Mouse (Mus musculus) B cell, adult 2 months (primary cell): ENCODE measurements at regions not wholly inside any gene's neighbourhood (a gene's known extent, or its start where the extent isn't known, plus 50 kb on each side); places are given as distances from the start of the nearest gene placed in this dataset.
"Not testable (repeated sequence)": the region's sequence is repeated elsewhere in the genome, so short reads cannot be mapped to it uniquely, and the experiment has no call there.

Experiments used
- DNase-seq, 2 experiments: peaks; one replicate each; pipeline ENCODE4 v3.0.0; 2022

DNA sequence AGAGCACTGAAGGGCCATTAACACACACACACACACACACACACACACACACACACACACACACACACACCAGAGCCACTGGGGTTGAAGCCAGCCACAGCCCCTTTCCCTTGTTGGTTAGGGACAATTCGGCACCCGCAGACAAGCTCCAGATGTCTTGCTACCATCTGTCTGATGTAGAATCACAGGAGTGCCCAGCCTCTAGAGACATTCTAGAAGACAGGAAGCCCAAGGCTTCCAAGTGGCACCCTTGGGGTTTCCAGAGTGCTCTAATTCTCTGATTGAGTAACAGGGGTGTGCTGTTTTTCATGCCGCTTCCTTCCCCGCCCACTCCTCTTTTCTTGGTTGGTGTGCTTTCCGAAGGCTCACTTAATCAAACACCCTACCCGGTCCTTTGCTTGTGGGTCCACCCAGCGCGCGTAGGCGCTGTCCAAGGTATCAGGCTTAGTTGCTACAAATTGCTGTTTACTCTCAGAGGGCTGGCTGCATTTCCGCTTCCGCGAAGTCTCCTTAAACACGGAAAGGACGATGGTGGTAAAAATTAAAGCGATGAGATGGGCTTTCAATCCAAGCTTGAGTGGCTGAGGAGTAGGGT lies 59.5 kb upstream of the Zbtb18 start:
- peak; percentile 64 to 71 for DNase-seq

DNA sequence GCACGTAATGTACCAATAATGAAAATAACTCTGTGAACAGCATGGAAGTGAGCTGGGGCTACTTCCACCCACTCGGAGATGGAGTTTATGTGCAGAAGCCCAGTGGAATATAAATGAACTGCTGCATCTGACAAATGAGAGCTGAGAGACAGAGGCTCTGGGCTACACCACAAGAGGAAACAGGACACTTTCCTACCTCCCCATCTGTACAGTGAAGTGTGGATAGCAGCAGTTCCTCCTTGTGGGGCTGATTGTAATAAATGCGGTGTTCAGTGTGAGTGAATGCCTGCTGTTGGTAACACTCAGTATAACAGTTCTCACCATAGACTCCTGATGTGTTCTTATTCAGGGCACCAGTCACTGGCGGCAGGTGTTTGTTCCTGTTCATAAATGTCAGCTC lies 60.0 kb upstream of the Zbtb18 start:
- DNase-seq, result peak in 1 of 2 experiments; percentile 7

DNA sequence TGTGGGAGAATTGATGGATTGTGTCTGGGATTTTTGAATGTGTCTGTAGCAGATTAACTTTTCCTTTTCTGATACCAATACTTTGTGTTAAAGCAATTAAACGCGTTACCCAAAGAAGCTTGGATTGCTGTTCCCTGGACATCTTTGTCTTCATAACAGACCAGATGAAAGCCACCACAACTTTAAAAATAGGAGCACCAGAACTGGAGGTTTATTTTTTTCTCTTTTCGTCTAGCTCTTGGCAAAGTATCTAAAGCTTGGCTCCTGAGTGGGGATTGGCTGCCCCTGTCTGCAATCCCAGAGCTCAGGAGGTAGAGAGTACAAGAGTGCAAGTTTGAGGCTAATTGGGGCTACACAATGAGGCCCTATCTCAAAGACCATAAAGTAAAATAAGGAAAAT lies 64.0 kb upstream of the Zbtb18 start:
- DNase-seq, result no peak

DNA sequence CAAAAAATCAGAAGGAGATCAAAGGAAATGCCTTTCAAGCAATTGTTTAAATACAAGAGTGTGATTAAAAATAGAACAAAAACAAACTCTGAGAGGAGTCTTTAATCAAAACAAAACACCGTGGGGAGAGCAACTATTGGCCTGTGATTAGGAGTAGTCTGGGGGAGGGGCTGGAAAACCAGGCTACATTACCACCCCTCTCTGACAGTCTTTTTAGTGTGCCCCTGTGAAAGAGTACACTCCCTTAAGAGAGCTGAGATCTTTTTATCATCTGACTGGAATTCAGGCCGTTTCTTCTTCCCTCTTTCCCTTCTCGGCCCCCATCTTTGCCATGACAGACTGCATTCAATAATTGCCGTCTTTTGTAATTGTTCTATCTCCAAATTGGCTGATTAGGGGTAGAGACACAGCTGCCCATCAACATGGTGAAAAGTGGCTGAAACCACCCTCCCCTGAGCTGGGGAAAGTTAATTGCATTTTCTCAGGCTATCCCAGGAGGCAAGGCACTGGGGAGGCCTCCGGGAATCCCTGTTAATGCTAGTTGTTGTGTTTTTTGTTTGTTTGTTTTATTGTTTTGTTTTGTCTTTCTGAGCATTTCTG lies 68.8 kb upstream of the Zbtb18 start:
- DNase-seq, result no peak

DNA sequence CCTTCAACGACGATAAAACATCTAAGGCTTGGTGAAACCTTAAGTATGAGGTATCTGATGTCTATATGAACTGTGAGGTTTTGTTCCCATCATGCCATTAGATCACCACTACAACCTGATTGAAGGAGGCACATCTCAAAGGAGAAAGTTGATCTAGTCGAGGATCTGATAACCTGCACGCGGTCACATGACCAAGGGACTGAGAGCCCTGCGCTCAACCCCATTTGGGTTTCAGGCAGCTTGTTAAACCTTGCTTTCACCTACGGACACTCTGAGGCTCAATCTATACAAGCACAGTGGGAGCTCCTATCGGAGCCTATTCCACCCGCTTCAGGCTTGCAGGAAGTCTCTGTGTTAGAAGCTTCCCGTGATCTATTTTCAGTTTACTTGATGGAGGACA lies 70.1 kb upstream of the Zbtb18 start:
- DNase-seq, result no peak

DNA sequence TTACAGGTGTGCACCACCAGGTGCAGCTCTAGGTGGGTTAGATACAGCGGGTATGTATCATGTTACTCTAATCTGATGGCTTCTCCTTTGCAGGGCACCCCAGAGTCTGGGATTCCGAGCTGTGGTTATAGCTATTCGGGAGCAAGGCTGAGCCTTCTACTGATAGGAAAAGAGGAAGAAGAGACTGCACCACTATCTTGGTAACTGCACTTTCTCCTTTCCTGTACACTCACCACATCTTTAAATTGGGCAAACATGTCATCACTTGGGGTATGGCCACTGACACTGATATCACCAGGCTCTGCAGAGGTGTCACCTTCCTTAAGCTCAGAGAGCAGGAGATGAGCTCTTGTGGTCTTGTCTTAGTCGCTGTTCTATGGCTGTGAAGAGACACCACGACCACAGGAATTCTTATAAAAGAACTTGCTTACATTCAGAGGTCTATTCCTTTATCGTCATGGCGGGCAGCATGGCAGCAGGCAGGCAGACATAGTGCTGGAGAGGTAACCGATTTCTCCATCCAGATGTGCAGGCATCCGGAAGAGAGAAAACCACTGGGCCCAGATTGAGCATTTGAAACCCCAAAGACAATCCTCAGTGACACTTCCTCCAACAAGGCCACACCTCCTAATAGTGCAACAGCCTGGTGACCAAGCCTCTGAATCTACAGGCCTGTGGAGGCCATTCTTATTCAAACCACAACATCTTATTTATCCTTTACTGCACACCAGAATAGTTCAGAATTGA lies 74.1 kb upstream of the Zbtb18 start:
- DNase-seq, result no peak

DNA sequence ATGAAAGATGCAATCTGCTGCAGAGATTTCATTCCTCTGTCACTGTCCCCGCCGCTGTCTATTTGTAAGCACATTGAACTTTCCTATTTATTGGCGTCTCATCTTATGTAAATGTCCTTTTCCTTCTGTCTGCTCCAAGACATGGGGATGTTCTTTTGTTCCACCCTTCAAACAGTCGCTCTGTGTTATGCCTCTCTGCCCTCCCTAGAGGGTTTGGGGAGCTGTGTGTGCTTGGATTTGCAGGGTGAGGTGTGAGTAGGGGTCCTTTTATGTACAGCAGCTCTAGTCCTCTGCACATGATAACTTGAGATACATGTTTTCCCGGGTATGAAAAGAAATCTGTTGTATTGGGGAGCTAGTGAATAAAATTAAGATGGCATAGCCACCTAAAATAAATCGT lies 75.2 kb upstream of the Zbtb18 start:
- DNase-seq, result no peak

DNA sequence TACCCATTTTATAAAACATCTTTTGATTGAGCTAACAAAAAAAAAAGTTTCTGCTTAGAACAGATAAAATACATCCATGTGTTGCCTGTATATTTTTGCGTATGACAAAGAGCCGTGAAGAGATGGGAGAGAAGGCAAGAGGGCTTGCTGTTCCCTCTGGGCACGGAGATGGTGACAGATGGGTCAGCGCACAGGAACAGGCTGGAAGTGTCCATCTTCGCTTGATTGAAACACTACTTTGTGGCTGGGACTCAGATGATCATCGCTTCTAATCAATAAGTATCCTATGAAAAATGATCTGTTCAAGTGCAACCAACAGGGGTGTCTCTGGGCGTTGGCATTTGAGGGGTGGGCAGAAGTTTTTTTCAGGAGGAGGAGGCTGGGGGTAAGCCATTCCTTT lies 75.7 kb upstream of the Zbtb18 start:
- no peak for DNase-seq

DNA sequence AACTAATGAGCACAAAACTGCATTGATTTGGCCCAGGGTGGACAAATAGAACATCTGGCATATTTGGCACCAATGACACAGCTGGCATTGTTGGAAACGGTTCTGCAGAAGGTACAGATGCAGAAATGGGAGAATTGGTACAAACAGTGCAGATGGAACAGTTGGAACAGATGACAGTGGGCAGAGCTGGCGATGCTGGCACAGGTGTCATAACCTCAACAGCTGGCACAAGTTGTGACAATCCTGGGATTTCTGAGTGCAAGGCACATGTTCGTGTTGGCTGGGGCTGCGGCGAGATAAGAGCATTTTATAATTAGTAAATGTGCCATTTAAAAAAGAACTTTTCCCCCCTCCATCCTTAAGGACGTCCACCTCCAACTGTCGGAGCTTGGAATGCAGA lies 77.8 kb upstream of the Zbtb18 start:
- no peak for DNase-seq

DNA sequence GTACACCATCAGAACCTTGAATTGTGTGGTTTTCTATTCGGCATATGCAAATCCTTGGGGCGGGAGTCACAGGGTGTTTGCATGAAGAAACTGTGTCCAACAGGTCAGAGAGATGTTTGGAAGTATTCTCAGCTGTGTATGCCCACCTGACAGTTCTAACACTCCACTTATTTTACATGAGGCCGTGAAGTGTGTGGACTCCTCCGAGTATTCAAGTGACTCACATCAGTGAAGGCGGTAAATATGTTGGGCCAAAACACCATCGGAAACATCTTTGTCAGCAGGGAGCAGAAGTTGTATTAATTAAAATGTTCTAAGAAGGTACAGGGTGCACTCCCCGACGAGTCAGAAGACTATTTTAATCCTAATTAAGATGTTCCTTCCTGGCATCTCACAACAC lies 79.8 kb upstream of the Zbtb18 start:
- DNase-seq, result no peak

DNA sequence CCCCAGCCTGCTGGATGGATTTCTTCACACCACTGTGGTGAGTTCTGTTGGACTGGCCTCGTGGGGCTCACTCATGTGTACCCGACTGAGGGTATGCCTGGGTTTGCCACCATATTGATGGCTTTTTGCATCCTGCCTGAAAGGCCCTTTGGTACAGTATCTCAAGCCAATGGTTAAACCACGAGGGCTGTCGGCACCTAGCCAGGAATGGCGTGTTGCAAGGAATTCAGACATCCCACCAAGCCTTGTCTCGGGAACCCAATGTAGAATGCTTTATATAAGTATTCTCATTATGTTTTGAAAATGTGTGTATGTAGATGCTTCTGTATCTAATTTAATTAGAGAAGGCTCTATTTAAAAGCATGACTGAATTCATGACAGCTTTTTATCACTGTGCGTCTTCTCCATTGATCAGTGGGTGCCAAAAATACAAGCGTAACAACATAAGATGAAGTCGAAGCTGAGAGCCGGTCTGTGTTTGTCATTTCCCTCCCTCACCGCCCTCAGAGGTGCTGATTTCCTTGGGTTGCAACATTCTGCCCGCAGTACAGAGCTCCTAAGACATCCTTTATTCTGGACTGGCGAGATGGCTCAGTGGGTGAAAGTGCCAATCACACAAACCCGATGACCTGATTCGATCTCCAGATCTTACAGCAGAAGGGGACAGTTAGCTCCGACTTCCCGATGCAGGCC lies 90.5 kb upstream of the Akt3 start:
- no peak for DNase-seq

DNA sequence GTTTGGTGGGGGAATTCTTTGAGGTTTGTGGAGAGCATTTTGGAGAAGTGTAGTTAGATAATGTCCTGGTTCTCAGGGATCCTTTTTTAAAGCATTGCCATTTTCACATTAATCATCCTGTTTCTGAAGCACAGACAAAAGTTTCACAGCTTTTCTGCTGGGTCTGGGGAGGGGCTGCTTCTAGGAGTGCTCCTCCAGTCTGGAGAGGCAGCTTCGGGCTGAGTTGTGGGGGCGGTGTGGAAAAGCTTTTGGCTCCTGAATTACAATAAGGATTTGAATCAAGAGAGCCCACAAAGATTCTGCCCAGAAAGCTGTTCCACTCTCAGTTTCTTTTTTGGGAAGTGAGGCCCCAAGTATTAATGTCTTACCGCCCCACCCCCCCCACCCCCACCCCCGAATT lies 89.2 kb upstream of the Akt3 start:
- no peak for DNase-seq

DNA sequence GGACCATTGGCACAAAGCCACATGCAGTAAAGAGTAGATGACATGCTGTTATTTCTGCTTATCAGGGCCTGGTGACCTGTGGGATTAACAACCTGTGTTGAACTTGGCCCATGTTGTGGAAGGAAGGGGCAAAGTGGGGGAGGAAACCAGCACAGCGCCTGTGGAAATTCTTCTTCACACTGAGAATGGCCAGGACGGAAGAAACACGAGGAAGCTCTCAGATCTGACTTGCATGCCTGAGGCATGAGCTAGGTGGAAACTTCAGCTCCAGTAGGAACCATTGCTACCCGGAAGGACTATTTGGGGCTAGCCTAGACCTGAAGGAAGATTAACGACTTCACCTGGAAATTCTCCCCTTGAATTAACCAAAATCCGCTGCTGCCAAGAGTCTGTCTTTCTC lies 88.5 kb upstream of the Akt3 start:
- DNase-seq, result no peak

DNA sequence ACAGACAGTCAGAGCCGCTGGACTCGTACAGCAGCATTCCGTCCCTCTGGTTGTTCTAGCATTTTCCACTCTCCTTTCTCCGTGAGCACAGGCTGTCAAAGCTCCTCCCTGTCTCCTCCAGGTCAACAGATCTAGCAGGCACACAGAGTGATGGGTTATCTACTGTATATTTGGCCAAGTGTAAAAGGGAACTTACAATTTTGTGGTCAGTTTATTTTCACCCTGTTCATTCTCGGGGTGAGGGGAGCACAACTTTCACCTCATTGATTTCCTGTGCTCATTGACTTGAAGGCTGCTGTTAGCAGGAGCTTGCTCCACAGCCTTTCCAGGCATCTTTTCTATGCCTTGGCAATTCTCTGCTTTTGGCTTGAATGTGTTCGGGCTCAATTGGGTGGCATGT lies 87.5 kb upstream of the Akt3 start:
- DNase-seq, result peak; percentile 23 to 25

DNA sequence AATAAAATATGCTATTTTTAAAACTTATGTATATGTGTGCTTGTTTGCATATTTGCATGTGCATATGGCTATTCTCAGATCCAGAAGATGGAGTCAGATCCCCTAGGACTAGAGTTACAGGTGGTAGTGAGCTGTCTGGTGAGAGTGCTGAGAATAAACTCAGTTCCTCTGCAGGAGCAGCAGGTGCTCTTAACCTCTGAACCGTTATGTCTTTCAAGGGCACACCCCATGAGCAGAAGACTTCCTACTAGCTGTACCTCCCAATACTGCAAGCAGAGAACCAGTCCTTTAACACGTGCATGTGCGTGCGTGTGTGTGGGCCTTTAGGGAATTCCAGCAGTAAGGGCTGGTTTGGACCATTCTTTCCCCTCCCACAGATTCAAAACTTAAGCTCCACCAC lies 85.9 kb upstream of the Akt3 start:
- DNase-seq, result peak in 1 of 2 experiments; percentile 20

DNA sequence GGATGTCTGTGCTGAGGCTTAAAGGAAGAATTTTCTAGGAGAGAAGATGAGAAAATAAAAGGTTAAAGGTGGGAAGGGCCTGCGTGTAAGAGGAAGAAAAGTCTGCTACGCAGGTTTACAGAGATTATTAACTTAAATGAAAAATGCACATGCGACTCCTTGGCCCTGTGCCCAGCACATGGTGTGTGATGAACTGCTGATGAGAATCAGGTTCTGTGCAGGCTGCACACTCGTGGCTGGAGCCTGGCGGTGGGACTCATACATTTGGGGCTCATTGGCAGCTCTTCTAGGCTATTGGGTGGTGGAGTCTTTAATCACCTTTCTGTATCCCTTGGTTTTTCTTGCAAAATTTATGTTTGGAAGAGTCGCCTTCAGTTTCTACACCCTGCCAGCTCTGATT lies 85.1 kb upstream of the Akt3 start:
- no peak for DNase-seq

DNA sequence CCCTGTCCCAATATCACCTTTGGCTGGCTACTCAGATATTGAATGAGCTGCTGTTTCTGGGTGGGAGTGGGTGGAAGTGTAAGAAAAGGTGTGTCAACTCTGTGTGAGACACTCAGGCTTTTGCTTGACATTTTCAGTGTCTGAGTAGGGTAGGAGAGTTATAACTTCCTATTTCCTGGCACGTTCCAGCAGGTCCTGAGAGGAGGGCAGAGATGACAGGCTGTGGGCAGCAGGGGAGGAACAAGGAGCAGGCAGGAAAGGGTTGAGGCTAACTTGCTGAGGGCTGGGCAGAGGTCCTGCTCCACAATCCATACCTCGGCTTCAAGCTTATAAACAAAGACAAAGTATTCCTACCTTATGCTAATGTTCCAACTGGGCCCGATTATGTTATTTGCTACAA lies 82.2 kb upstream of the Akt3 start:
- no peak for DNase-seq

DNA sequence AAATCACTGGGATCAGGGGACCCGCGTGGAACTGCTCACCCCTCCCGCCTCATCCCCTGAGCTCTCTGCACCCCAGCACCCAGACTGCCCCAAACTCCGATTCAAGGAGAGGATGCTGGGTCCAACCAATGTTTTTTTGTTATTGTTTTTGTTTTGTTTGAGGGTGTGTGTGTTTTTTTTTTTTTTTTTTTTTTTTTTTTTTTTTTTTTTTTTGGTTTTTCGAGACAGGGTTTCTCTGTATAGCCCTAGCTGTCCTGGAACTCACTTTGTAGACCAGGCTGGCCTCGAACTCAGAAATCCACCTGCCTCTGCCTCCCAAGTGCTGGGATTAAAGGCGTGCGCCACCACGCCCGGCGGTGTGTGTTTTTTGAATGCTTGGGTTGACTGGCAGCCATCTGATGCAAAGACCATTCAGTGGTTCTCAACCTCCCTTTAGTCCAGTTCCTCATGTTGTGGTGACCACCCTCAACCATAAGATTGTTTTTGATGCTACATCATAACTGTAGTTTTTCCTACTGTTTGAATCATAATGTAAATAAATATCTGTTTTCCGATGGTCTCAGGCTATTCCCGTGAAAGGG lies 81.3 kb upstream of the Akt3 start:
- DNase-seq, result not testable (repeated sequence)

DNA sequence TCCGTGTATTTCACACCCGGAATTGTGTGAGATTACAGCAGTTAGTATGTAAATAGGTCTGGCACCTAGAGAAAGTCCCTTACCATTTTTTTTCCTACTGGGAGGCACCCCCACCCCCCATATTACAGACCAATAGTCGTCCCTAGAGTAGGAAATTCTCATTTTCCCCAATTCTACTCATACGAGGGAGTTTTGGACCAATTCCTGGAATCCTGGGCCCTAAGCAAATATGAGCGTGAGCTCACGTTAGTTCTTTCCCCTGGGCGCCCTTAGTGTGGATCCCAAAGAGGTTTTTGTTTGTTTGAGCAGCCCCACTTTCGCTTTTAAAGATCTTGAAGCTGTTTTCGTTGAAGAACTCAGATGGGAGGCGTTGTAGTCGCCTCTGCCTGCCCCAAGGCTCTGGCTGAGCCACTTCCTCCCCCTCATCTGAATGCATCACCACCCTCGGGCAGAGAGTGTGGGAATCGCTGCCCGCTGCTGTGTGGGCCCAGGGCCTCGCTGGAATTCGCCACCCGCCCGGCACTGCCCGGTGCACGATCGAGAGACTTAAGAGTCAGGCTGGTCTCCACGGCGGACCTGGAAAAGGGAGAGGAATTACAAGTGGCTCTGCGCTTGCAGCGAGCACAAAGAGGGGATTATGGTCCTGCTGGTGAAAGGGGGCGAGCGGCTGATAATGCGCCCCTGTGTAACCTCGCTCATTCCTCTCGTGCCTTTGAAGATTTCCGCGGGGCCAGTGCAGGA lies 80.6 kb upstream of the Akt3 start:
- peak; percentile 61 to 63 for DNase-seq

DNA sequence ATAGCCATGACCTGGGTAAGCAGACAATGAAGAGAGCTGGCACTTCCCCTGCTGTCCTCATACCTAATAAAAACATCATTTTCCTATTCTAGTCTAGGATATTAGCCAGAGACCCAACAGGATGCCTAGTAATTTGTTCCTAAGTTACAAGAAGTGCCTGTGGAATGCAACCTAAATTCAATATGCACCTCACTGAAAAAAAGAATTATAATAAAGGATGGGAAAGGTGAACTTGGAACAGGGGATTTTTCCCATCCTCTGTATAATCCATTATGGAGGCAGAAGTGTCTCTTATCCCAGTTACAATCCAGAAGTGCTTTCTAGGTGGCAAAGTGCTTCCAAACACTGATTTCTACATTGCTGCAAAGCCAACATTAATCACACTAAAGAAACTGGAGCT lies 79.8 kb upstream of the Akt3 start:
- no peak for DNase-seq

DNA sequence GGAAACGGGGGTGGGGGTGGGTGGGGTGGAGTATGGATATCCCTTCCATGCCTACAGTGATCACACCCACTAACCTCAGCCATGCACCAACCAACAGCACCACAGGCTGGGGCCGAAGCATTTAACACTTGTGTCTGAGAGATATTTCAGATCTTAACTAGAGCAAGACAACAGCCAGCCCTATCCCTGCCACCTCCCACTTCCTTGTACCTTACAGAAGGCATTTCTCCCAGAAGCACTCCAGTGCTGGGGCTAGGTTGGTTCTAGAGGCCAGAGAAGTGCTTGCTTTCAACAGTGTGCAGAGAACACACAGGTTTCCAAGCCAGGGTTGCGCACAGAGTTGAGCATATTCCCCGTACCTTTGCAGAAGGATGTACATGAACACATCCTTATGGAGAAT lies 79.1 kb upstream of the Akt3 start:
- DNase-seq, result no peak

DNA sequence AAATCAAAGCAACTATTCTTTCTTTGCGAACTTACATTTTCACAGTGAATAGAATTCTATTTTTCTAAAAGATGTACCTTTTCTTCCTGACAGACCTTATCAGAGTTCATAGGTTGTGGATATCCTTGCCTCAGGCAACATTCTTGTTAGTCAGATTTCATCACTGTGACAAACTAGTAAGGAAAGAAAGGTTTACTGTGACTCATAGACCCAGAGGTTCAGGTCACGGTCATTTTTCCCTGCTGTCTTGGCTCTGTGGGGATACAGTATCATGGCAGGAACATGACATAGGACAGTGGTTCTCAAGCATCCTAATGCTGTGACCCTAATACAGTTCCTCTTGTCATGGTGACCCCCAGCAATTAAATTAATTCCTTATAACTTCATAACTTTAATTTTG lies 78.4 kb upstream of the Akt3 start:
- DNase-seq, result no peak

DNA sequence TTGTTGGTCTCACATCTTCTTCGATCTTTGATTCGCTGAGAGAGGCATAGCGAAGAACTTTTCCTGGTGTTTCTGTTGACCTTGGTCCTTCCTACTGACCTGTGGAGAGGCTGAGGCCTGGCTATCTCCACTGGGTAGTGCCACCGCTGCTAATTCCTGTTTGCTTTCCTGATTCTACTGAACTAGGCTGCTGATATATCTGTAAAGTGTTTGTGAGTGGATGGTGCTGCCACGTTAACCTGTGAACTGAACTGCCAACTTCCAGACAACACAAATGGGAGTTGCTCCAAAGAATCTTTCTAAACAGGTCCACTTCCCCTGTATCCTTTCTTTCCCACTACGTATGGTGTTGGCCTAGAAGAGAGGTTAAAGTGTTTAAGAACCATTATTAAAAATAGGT lies 78.0 kb upstream of the Akt3 start:
- no peak for DNase-seq
